Mouse (Mus musculus): ENCODE results near the gene Trip4.
"Not testable (repeated sequence)": the region's sequence is repeated elsewhere in the genome, so short reads cannot be mapped to it uniquely, and the experiment has no call there.

Gene Trip4

DNA sequence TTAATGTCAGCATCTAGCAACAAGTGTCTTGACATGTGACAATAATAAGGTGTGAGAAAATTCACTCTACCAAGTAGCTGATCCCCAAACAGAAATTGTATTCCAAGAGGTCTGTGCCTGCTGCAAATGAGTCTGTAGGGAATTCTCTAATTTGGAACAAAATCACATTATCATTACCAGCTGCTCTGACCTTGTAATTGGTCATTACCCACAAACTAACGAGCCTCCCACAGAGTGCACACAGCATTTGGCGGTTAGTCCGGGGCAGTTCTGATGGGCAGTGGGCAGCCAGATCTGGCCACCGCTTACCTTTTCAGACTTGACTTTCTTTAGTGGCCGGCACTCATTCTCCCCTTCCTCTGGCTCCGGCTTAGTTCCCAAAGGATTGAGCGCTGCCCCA lies 114.3 kb downstream of the Trip4 start:
- DNase-seq (ENCODE audit: low spot score): no peak

DNA sequence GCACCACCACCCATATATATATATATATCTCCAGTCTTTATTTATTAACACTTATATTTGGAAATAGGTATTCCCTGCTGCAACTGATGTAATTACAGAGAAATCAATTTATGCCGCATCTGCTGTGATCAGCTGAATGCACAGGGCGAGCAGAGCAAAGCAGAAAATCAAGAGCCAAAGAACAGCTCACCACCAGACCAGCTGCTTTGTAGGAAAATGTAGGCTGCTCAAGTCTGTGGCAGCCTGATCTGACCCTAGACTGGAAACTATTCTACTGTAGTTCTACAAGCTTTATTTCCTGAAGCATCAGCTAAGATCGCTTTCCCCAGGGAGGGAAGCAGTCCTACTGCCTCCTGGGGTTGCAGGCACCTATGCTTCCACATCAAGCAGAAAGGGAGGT lies 115.1 kb downstream of the Trip4 start:
- no peak for DNase-seq (ENCODE audit: low spot score)

DNA sequence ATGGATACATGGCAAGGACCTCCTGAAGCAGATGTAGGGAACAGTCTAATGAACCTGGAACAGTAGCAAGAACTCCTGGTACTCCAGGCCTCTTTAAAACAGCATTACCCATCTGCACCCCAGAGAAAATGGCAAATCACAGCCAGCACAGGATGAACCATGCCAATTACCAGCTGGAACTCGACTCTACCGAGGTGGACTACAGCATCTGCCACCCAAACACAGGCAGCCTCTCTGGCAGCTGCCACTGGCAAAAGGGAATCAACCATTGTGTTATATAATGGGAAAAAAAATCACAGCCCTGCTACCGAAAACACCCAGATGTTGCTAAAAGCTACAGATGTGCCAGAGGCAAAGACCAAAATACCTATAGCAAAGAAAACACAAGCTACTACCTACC lies 115.5 kb downstream of the Trip4 start:
- DNase-seq (ENCODE audit: low spot score): no peak

GRCm38 (mm10) chr9:65791846-65792245 lies 116.7 kb downstream of the Trip4 start:
- DNase-seq (ENCODE audit: low spot score): no peak

GRCm38 (mm10) chr9:65791106-65791505 lies 117.5 kb downstream of the Trip4 start:
- DNase-seq (ENCODE audit: low spot score): no peak

- DNase-seq (ENCODE audit: low spot score): no peak
These were observed 118.8 kb downstream of the Trip4 start for GRCm38 (mm10) chr9:65789788-65790187.

DNA sequence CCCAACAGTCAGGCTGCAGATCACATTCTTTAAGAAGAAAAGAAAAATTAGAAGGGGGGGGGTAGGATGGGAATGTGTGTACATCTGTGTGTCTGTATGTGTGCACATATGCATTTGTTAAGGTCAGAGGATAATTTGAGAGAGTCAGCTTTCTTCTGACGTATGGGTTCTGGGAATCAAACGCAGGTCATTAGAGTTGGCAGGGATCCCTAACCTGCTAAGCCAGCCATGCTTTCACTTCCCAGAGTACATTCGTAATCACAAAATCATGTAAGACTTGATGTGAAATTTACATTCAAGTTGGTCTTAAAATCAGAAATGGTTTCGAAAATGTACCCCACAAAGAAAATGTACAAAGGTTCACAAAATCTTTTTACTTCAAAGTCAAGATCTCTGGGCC lies 120.0 kb downstream of the Trip4 start:
- no peak for DNase-seq (ENCODE audit: low spot score)

DNA sequence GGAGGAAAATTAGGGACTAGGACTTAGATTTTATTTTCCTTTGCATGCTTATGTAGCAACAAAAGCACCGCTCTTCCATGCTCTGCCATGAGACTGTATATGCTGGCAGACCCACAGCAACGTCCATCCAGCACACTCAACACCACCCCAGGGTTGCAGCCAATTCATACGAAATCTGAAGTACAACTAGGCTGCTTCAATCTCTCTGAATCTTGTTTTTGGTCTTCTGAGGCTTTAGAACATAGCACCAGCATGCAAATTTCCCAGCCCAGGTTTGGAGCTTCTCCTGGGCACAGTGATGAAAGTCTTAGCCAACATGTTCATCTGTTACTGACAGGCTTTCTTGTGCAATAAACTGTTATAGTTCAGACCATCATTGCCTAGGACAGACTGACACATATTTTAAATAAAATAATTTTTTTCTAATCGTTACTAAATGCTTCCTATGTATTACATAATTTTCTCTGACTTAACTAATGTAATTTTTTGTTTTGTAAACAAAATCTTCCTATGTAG lies 120.7 kb downstream of the Trip4 start:
- DNase-seq (ENCODE audit: low spot score): no peak

- DNase-seq (ENCODE audit: low spot score): no peak
These were observed 121.5 kb downstream of the Trip4 start for GRCm38 (mm10) chr9:65786885-65787787.

GRCm38 (mm10) chr9:65785772-65786368 lies 122.7 kb downstream of the Trip4 start:
- DNase-seq (ENCODE audit: low spot score): no peak

DNA sequence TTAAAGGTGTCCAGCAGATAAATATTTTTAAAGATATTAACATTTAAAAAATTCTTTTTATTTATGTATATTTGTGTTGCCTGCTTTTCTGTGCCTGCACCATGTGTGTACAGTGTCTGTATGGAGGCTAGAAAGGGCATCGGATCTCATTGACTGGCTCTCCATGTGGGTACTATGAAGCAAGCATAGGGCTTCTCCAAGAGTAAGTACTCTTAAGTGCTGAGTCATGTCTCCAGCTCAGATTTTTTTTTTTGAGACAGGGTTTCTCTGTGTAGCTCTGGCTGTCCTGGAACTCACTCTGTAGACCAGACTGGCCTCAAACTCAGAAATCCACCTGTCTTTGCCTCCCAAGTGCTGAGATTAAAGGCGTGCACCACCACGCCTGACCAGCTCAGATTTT lies 129.0 kb downstream of the Trip4 start:
- not testable (repeated sequence) for DNase-seq (ENCODE audit: low spot score)

All from ovary, postnatal 10 days (tissue).